Mouse (Mus musculus) hindbrain, embryonic 13.5 days (tissue): Measurements from ENCODE around the gene Fkbp11. TPM values are rescaled to one million over a fixed set of nuclear protein-coding genes. Genes with fewer than 3 reads are reported as not detected.

Experiments
- ATAC-seq: fragments of 200-750 bp; cut with Nextera tagmentation; 2 replicates; pipeline ENCODE4 v1.8.0; 2017; ENCODE audit warnings: moderate TSS enrichment; ENCODE audit not compliant: low FRiP score
- H3K27ac ChIP-seq: fragments of 300-500 bp; sonication (generic); 2 replicates; pipeline ENCODE4 v1.5.1; 2015; ENCODE audit warnings: inconsistent platforms, mild to moderate bottlenecking, moderate library complexity
- H3K27me3 ChIP-seq: fragments of 300-500 bp; sonication (generic); 2 replicates; pipeline ENCODE4 v1.6.1; 2015; ENCODE audit warnings: mild to moderate bottlenecking, inconsistent platforms
- H3K36me3 ChIP-seq: fragments of 300-500 bp; sonication (generic); 2 replicates; pipeline ENCODE4 v1.6.1; 2015; ENCODE audit warnings: mild to moderate bottlenecking, inconsistent platforms
- H3K4me1 ChIP-seq: fragments of 300-500 bp; sonication (generic); replicated peaks from 2 replicates; pipeline ENCODE4 v1.6.1; 2015; ENCODE audit warnings: inconsistent platforms
- H3K4me2 ChIP-seq: fragments of 300-500 bp; sonication (generic); 2 replicates; pipeline ENCODE4 v1.6.1; 2015; ENCODE audit warnings: inconsistent platforms, mild to moderate bottlenecking, moderate library complexity
- H3K4me3 ChIP-seq: fragments of 300-500 bp; sonication (generic); 2 replicates; pipeline ENCODE4 v1.5.1; 2015; ENCODE audit warnings: mild to moderate bottlenecking, inconsistent platforms
- H3K9ac ChIP-seq: fragments of 300-500 bp; sonication (generic); 2 replicates; pipeline ENCODE4 v1.6.1; 2015; ENCODE audit warnings: mild to moderate bottlenecking, inconsistent platforms
- H3K9me3 ChIP-seq: fragments of 300-500 bp; sonication (generic); 2 replicates; pipeline ENCODE4 v1.6.1; 2016; ENCODE audit warnings: inconsistent platforms
- WGBS: fragments of 180-500 bp; shearing (Covaris S2); methylation state at CpG from one replicate; pipeline ENCODE4 v1.1.7; 2015; 5-methylcytosine and 5-hydroxymethylcytosine counted together
- polyA plus RNA-seq: library from polyadenylated mRNA; unstranded; fragments of >200 nt; fragmentation: Nextera tagmentation; extraction: Ambion mirVana; gene quantifications from 2 replicates; pipeline ENCODE4 v1.2.1, GENCODE M21; 2015

The Fkbp11 gene
- polyA plus RNA-seq, 1 experiment from 2014 or later: 6.6 TPM

DNA sequence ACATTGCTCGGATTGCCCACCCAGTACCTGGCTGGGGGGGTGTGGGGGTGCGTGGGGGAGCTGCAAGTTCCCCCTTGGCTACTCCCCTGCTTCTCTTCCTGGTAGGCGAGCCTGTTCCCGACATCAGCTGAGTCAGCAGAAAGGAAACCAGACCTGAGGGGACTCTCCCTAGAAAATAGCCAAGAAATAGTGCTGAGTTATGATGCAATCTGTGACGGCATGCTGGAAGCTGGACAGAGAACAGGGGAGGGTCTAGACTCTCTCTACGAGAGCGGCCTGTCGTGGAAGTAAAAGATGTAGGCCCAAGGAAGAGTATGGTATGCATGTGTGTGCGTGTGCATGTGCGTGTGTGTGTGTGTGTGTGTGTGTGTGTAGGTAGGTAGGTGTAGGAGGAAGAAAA lies 44.8 kb downstream of the Fkbp11 start:
- 74% methylated on average over 10 of the region's 10 CpGs for WGBS

DNA sequence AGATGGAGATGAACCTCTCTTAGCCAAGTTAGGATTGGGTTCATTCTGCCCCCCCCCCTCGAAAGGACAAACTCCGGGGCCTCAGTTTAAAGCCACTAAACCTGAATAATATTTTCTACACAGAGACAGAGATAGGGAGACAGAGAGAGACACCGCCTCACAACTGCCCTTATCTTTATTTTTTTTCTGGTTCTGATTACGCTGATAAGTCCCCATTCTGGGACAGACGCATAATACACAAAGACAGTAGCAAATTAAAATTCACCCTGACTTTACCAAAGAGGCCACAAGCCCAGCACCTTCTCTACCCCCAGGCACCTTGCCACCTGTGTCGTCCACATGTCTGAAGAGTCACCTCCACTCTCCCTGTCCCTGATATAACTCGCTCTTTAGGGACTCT lies 46.4 kb downstream of the Fkbp11 start:
- Histone ChIP-seq H3K27me3 (peaks cover 16% of the 10 kb centered on the region), H3K9me3 (no peaks in the 10 kb centered on the region), H3K4me2 (no peak overlapping the region), H3K27ac (no peak overlapping the region), H3K4me1 (peaks cover 11% of the 10 kb centered on the region), H3K4me3 (no peak overlapping the region), H3K36me3 (no peaks in the 10 kb centered on the region), H3K9ac (no peak overlapping the region)
- ATAC-seq: no peak
- 90% methylated on average over 7 of the region's 7 CpGs for WGBS

More for the DNA sequence above, 44.8 kb downstream of the Fkbp11 start:
- Histone ChIP-seq H3K4me1 (no peaks in the 10 kb centered on the region), H3K9me3 (no peaks in the 10 kb centered on the region), H3K4me2 (no peak overlapping the region), H3K36me3 (no peaks in the 10 kb centered on the region), H3K27ac (no peak overlapping the region), H3K9ac (no peak overlapping the region), H3K27me3 (peaks cover 16% of the 10 kb centered on the region), H3K4me3 (no peak overlapping the region)
- ATAC-seq: no peak

DNA sequence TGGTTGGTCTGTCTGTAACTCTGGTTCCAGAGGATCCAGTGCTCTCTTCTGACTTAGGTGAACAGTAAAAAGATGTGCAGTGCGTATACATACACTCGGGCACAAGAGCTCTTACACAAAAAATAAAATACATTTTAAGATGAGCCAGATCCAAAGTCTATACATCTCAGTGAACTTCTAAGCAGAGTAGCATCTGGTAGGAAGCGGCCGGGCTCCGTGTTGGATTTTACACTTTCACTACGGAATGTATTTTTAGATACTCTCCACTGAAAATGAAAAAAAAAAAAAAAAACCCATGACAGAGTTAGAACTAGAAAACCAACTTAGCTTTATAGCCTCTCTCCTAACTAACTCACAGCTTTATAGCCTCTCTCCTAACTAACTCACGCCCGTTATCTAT lies 47.3 kb downstream of the Fkbp11 start:
- WGBS: 93% methylated on average over 8 of the region's 8 CpGs
- H3K4me3 ChIP-seq: no peak overlapping the region
- no peak for ATAC-seq
- no peak overlapping the region for H3K9ac ChIP-seq
- peaks cover 21% of the 10 kb centered on the region for H3K4me1 ChIP-seq
- H3K36me3 ChIP-seq: no peaks in the 10 kb centered on the region
- H3K4me2 ChIP-seq: no peak overlapping the region
- H3K9me3 ChIP-seq: no peaks in the 10 kb centered on the region
- peaks cover 16% of the 10 kb centered on the region for H3K27me3 ChIP-seq
- no peak overlapping the region for H3K27ac ChIP-seq

DNA sequence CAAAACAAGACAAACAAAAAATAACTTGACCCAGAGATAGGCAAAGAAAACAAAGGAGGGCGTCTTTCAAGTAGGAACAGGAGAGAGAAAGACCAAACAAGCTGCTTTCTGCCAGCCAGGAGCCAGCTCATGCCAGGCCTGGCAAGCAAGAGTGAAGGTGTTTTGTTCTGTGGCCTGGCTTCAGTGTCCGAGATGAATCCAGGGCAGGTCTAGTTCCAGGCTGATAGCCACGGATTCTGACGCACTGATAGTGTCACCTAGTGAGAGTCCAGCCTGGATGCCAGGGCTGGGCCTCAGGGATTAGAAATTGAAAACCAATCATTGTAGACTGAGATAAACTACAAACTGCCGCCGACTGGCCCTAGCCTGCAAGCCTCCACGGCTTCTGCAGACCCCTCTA lies 50.0 kb downstream of the Fkbp11 start:
- 77% methylated on average over 7 of the region's 7 CpGs for WGBS
- no peak for ATAC-seq

DNA sequence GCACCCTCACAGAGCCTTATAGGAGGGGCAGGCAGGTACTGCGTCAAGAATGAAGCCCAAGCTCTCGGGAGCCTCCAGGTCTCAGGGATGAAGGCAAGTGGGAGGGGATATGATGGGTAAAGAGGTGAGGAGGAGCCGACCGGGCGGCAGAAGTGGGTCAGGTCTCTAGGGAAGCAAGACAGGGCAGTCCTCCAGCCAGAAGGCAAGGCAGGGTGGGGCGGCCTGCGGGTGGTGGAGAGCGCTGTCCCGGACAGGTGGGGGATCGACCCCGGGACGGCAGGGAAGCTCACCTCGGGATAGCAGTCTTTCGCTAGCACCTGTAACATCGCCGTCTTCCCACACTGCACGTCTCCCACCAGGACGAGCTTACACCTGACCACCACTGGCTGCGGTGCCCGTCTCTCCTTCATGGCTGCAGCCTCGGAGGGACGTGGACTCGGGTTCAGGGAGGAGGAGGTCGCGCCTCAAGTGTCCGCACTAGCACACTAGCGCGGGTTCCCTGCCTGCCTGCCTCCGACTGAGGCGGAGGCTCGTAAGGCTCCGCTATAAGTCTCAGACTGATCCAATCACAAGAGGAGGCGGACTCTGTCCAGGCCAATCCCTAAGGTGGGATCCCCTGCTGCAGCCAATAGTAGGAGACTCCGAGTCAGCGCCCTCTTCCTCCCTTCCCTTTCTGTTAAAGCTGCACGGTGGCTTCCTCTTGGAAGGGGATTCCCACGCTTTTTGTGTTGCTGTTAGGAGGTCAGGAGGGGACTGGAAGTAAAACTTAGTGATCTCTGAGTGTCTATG lies 50.9 kb downstream of the Fkbp11 start, which contains the start of gene Rnd1:
Gene Rnd1, minus strand, starts transcription at position 522 of the 789 bp plus-strand sequence.
- Histone ChIP-seq H3K4me1 (peaks cover 39% of the 10 kb centered on the region), H3K4me2 (peak within 1 kb of the TSS; percentile 99), H3K27ac (no peak within 1 kb of the TSS), H3K9me3 (no peaks in the 10 kb centered on the region), H3K27me3 (peaks cover 16% of the 10 kb centered on the region), H3K9ac (peak within 1 kb of the TSS; percentile 73), H3K36me3 (no peaks in the 10 kb centered on the region), H3K4me3 (peak within 1 kb of the TSS; percentile 56)
- ATAC-seq: peak; percentile 93
- 0% methylated on average over 34 of the region's 37 CpGs for WGBS

More for the DNA sequence above, 50.0 kb downstream of the Fkbp11 start:
- Histone ChIP-seq H3K9me3 (no peaks in the 10 kb centered on the region), H3K4me1 (peaks cover 39% of the 10 kb centered on the region), H3K27me3 (peaks cover 16% of the 10 kb centered on the region), H3K9ac (no peak overlapping the region), H3K36me3 (no peaks in the 10 kb centered on the region), H3K27ac (no peak overlapping the region), H3K4me3 (no peak overlapping the region), H3K4me2 (peak overlapping the region; percentile 99; the same call in 1 of the 2 replicates)

DNA sequence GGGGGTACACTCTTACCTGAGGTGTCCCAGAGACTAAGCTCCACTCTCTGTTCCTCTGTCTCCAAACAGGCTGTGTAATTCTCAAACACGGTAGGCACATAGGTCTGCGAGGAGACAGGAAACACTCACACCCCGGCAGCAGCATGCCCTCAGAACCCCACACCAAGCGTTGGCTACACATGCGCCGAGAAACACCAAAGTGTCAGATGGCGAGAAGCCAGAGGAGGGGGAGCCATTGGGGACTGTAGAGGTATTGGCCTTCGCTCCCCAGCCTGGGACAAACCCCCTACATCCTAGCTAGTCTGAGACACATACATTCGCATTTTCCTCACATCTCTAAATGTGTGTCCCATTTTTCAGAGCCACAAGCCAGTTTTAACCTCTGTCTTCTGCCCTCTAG lies 51.5 kb downstream of the Fkbp11 start:
- H3K9ac ChIP-seq: peak overlapping the region; percentile 73
- H3K27me3 ChIP-seq: peaks cover 16% of the 10 kb centered on the region
- no peaks in the 10 kb centered on the region for H3K36me3 ChIP-seq
- peaks cover 39% of the 10 kb centered on the region for H3K4me1 ChIP-seq
- peak overlapping the region; percentile 56 for H3K4me3 ChIP-seq
- H3K9me3 ChIP-seq: no peaks in the 10 kb centered on the region
- 2% methylated on average over 9 of the region's 9 CpGs for WGBS
- H3K4me2 ChIP-seq: peak overlapping the region; percentile 99
- no peak overlapping the region for H3K27ac ChIP-seq
- no peak for ATAC-seq

DNA sequence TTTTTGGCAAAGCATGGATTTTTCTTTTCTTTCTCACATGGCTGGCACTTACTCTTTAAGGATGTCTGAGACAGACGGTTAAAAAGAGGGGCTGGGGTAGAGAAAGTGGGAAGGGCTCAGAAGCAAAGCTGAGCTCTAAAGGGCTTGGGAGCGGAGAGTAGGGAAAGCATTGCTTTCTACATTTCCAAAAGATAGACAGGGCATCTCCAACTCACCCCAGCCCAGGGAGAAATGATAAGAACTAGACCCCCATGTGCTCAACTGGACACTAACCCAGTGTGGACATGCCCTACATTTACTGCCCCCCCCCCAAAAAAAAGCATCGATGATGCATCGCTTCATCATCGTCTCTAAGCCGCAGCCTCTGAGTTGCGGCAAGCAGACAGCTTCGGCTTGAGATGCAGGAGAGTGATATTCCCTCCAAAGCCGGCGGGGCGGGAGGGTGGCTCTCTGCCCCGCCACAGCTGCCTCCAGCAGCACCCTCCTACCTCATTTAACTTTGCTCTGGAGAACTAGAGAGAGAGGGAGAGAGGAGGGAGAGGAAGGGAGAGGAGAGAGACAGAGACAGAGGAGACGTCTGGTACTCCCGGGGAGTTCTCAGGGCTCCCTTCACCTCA lies 52.3 kb downstream of the Fkbp11 start:
- Histone ChIP-seq H3K4me3 (peak overlapping the region; percentile 56), H3K27me3 (peaks cover 12% of the 10 kb centered on the region), H3K27ac (peak overlapping the region; percentile 71), H3K4me2 (peak overlapping the region; percentile 99), H3K9ac (peak overlapping the region; percentile 73), H3K9me3 (no peaks in the 10 kb centered on the region), H3K36me3 (no peaks in the 10 kb centered on the region), H3K4me1 (peaks cover 39% of the 10 kb centered on the region)
- WGBS: 9% methylated on average over 14 of the region's 14 CpGs
- ATAC-seq: no peak

DNA sequence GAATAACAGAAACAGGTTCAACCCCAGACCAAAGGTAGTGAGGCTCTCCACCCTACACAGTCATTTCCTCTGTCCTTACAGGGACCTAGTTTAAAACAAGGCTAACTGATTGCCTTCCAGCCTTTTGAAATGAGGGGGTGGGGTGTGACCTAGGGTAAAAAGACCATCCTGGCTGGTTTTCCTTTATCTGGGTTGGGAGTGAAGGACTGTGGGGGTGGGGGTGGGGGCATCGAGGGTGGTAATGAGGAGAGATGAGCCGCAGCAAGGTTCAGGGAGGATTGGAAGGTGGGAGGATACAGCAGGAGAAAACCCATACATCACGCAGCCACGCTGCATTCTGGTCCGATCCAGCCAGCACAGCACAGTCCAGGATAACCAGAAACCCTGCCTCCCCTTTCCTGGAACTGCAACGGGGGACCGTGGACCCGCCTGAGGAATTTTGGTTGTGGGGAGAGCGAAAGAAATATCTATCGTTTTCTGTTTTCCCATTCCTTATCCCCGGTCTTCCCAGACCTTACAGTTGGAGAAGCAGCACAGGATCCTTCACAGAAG lies 52.9 kb downstream of the Fkbp11 start:
- peaks cover 12% of the 10 kb centered on the region for H3K27me3 ChIP-seq
- H3K4me1 ChIP-seq: peaks cover 39% of the 10 kb centered on the region
- peak overlapping the region; percentile 73 for H3K9ac ChIP-seq
- ATAC-seq: 0 out of 2 replicates have a peak, but pooled peaks have one; percentile 14
- peaks cover 5% of the 10 kb centered on the region; the same call in 1 of the 2 replicates for H3K36me3 ChIP-seq
- peak overlapping the region; percentile 99 for H3K4me2 ChIP-seq
- 17% methylated on average over 11 of the region's 11 CpGs for WGBS
- peak overlapping the region; percentile 56 for H3K4me3 ChIP-seq
- no peaks in the 10 kb centered on the region for H3K9me3 ChIP-seq
- H3K27ac ChIP-seq: peak overlapping the region; percentile 71

Other genes with a start within 250 kb of the Fkbp11 start
- gene Lalba, start 245.5 kb downstream of the Fkbp11 start, polyA plus RNA-seq: not detected in 2 replicates
- not detected in 2 replicates for gene Olfr279, start 235.8 kb downstream of the Fkbp11 start, polyA plus RNA-seq
- 131 and 132 TPM in 2 replicates for gene Kansl2, start 193.9 kb downstream of the Fkbp11 start, polyA plus RNA-seq
- 69.7 and 77.0 TPM in 2 replicates for gene Ccnt1, start 157.3 kb downstream of the Fkbp11 start, polyA plus RNA-seq
- 0.39 TPM in 1 of 2 replicates, not detected in the other for gene 4930415O20Rik, start 157.2 kb downstream of the Fkbp11 start, polyA plus RNA-seq
- gene Adcy6, start 118.1 kb downstream of the Fkbp11 start, polyA plus RNA-seq: 10.1 and 11.7 TPM in 2 replicates
- gene Cacnb3, start 97.4 kb downstream of the Fkbp11 start, polyA plus RNA-seq: 124 and 135 TPM in 2 replicates
- gene Ddx23, start 65.3 kb downstream of the Fkbp11 start, polyA plus RNA-seq: 27.5 and 28.0 TPM in 2 replicates
- gene Rnd1, start 50.7 kb downstream of the Fkbp11 start, polyA plus RNA-seq: 7.3 and 7.4 TPM in 2 replicates
- gene Ccdc65, start 20.0 kb downstream of the Fkbp11 start, polyA plus RNA-seq: 3.6 and 4.3 TPM in 2 replicates
- 68.4 and 71.7 TPM in 2 replicates for gene Arf3, start 35.0 kb upstream of the Fkbp11 start, polyA plus RNA-seq
- gene Wnt10b, start 50.0 kb upstream of the Fkbp11 start, polyA plus RNA-seq: 0.12 TPM in 1 of 2 replicates, not detected in the other
- gene Wnt1, start 61.7 kb upstream of the Fkbp11 start, polyA plus RNA-seq: 3.7 and 4.6 TPM in 2 replicates
- 0.63 and 0.69 TPM in 2 replicates for gene Ddn, start 81.3 kb upstream of the Fkbp11 start, polyA plus RNA-seq
- 73.4 and 77.5 TPM in 2 replicates for gene Prkag1, start 103.3 kb upstream of the Fkbp11 start, polyA plus RNA-seq
- gene Kmt2d, start 143.0 kb upstream of the Fkbp11 start, polyA plus RNA-seq: 11.6 and 12.1 TPM in 2 replicates
- 29.7 and 34.7 TPM in 2 replicates for gene Rhebl1, start 166.3 kb upstream of the Fkbp11 start, polyA plus RNA-seq
- 1.7 and 2.2 TPM in 2 replicates for gene Dhh, start 170.3 kb upstream of the Fkbp11 start, polyA plus RNA-seq
- gene Lmbr1l, start 190.0 kb upstream of the Fkbp11 start, polyA plus RNA-seq: 37.7 and 38.3 TPM in 2 replicates
- gene Tuba1b, start 206.4 kb upstream of the Fkbp11 start, polyA plus RNA-seq: 1,016 and 1,054 TPM in 2 replicates
- gene Gm49450, start 225.4 kb upstream of the Fkbp11 start, polyA plus RNA-seq: not detected in 2 replicates
- 15,152 and 15,804 TPM in 2 replicates for gene Tuba1a, start 225.5 kb upstream of the Fkbp11 start, polyA plus RNA-seq